Mouse (Mus musculus) spleen, postnatal 4 days (tissue): ENCODE results near the gene Vps33b.
A peak's percentile ranks its signal among the peaks of the same experiment; 100 is the strongest.

Source experiments
- DNase-seq, 2 experiments: peaks; one replicate each; pipeline ENCODE4 v3.0.0; 2022; ENCODE audit warnings: low spot score in 2 of 2

Vps33b gene

DNA sequence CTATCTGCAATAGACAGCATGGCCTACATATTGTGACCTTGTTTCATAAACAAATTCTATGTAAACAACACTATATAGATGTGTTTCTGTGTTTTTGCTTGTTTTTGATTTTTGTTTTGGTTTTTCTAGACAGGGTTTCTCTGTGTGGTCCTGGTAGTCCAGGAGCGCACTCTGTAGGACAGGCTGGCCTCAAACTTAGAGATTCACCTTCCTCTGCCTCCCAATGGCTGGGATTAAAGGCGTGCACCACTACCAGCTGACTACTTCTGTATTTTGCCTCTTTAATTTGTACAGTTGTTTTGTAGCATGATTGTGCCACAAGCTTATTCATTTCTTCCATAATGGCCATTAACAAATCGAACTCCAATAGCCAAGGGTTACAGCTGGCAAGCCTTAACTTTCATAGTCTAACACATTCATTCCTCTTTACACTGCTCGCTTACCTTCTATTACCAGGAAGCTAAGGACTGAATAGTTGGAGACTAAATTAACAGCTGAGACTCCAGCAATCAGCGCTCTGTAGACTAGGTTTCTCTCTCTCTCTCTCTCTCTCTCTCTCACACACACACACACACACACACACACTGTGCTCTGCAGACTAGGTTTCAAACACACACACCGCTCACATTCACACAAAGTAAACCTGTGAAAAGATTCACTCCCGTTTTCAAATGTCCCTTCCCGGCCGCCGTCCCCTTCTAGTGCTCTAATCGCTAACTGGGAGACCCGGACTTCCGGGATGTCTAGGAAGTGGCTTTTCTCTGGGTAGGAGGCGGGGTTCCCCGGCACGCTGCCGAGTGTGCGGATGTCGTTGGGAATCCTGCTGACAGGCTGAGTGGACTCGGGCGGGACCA, at the start of gene Vps33b:
Gene Vps33b (plus strand): TSS at position 753 of the 854 bp plus-strand sequence.
- peak; percentile 93 to 97 for DNase-seq

GRCm38 (mm10) chr7:80220237-80220797, 49.1 kb upstream of the Vps33b start:
- DNase-seq: peak in 1 of 2 experiments; percentile 55

- no peak for DNase-seq
Measured at GRCm38 (mm10) chr7:80221179-80221750, 48.2 kb upstream of the Vps33b start.

DNA sequence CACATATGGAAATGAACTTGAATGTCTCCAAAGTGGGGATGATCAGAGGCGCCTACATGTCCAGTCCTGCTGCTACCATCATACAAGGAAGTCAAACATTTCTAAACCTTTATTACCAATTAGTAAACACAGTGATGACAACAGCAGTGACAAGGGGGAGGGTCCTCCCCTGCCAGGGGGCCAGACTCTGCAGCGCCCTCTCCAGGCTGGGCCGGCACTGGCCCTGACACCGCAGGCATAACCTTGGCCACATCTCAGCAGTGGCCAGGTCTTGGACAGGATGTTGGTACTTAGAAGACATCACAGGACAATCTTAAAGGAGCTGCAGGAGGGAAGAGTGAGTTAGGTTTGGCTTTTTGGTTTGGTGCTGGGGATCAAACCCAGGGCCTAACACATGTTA, 42.4 kb upstream of the Vps33b start:
- no peak for DNase-seq

DNA sequence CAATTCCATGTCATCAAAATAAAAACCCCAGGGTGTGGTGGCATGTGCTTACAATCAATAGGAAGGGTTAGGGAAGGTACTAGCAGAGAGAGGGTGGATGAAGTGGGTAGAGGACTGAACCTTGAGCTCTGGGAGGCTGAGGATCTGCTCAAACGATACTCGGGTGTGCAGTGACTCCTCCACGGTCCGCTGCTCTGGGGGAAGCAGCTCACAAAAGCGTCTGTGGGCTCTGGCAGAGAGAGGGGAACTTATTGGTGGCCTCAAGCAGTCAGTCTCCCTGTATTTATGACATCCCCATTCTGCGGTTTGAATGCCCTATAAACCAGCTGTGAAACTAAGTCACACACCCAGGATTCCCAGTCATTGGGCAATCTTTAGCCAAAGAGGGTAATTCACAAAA, 39.3 kb upstream of the Vps33b start:
- DNase-seq: no peak

DNA sequence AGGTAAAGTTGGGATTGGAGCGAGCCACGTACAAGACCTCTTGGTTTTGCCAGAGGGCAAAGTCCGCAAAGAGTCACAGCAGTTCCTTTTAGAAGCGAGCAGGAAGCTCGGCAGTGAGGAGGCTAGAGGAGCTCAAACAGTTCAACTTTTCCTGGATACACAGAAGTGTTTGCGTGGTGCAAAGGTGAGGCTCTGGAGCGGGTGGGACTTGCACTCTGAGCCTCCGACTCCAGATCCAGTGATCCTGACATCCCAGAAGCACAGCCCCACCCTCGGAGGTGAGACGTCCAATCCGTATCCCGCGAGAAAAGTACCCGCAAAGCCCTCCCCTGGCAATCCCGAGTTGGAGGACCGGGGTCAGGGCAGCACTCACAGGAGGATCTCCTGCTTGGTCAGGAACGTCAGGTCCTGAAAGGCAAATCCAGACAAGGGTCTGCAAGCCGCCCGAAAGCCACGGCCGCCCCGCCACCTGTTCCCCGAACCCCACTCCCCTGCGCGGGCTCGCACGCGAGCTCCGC, 37.4 kb upstream of the Vps33b start:
- peak in 1 of 2 experiments; percentile 59 for DNase-seq

GRCm38 (mm10) chr7:80232489-80233029, 36.9 kb upstream of the Vps33b start, which contains the start of the genes Cib1 and Gdpgp1:
Gene Cib1, minus strand, starts transcription at chr7:80232813.
Gene Gdpgp1, plus strand, starts transcription at chr7:80232865.
- DNase-seq: peak; percentile 98 to 99

DNA sequence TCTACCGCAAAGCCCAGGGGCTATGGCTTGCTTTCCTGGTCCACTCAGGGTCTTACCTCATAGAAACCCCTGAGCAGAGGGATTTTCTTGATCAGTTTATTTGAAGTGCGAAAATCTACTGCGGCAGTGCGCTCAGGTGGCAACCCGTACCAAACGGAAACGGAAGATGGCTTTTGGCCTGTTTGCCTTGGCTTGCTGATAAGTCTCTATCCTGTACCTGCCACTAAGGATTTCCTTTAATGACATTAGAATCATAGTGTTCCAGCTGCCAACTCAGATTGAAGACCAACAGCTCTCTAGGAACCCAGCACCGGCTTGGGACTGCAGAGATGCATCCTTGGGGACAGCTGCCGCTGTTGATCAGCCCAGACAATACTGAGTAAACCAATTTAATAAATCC, 35.6 kb upstream of the Vps33b start:
- DNase-seq: no peak

DNA sequence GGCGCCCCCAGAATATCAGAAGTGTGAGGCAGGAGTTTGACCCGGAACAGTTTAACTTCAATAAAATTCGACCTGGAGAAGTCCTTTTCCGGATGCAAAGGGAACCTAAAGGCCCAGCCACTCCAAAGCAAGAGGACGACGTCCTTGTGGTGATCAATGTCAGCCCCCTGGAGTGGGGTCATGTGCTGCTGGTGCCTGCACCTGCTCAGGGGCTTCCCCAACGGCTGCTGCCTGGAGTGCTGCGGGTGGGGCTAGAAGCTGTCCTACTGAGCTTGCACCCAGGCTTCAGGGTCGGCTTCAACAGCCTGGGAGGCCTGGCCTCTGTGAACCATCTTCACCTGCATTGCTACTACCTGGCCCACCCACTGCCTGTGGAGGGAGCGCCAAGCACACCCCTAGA, 30.9 kb upstream of the Vps33b start:
- no peak for DNase-seq

DNA sequence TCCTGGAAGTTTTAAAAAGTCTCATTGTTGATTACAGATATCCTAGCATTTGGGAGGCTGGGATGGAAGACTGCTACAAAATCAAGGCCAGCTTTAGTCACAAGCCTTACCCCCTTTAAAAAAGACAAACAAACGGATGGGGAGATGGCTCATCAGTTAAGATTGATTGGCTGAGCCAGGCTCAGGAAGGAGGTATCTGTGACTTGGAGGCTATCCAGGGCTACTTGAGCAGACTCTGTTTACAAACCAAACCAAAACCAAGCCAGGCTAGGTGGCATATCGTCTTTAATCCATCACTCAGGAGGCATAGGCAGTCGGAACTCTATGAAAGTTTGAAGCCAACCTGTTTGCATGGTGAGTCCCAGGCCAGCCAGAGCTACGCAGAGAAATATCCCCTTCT, 27.8 kb upstream of the Vps33b start:
- DNase-seq: no peak

GRCm38 (mm10) chr7:80244851-80245250, 24.6 kb upstream of the Vps33b start:
- no peak for DNase-seq

DNA sequence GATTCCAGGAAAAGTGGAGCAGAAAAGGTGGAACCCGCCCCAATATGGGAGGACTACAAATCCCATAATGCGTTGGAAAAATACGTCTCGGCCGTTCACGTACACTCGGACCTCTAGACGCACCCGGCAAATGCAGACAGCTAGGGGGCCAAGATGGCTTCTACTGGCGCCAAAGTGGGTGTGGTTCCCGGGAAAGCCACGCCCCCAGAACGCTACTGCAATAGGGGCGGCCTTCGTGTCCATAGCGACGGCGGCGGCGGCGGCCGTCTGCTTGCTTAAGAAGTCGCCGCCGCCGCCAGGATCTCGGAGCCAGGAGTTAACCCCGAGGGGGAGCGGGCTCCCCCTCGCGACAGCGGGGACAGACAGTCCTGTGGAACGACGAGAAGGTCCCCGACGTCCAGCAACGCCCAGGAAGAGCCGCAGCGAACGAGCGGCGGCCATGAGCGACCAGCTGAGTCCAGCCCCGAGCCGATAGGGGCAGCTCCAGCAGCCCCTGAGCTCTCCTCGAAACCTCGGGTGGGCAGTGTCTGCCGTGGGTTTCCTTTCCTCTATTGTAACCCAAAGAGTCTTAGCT, 23.2 kb upstream of the Vps33b start, which contains the start of gene Ttll13:
Gene Ttll13 (plus strand): TSS at position 229 of the 574 bp plus-strand sequence.
- DNase-seq: peak; percentile 98

DNA sequence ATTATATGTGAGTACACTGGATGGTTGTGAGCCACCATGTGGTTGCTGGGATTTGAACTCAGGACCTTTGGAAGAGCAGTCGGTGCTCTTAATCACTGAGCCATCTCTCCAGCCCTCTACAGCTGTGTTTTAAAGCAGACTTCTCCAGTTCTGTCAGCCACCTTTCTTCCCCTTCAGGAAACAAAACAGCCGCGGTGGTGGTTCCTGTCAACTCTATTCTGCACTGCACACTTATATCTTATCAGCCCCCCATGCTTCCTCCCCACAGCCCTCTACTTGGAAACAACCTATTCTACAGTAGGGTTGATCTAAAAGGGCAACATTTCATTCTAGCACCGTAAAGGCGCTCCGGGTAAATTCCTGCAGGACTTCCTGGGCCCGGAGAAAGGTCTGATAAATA, 22.6 kb upstream of the Vps33b start:
- no peak for DNase-seq

GRCm38 (mm10) chr7:80252437-80252836, 17.0 kb upstream of the Vps33b start:
- no peak for DNase-seq

- no peak for DNase-seq
Measured at GRCm38 (mm10) chr7:80252886-80253285, 16.6 kb upstream of the Vps33b start.

DNA sequence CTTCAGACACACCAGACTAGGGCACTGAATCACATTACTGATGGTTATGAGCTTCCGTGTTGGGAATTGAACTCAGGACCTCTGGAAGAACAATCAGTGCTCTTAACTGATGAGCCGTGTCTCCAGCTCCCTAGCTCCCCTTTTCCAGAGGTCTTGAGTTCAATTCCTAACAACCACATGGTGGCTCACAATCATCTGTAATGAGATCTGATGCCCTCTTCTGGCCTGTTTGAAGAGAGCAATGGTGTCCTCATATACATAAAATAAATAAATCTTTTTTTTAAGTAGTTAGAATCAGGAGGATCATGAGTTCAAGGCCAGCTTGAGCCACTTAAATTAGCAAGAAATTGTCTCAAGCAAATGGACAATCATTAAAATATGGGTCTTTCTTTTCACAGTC, 13.5 kb upstream of the Vps33b start:
- no peak for DNase-seq

DNA sequence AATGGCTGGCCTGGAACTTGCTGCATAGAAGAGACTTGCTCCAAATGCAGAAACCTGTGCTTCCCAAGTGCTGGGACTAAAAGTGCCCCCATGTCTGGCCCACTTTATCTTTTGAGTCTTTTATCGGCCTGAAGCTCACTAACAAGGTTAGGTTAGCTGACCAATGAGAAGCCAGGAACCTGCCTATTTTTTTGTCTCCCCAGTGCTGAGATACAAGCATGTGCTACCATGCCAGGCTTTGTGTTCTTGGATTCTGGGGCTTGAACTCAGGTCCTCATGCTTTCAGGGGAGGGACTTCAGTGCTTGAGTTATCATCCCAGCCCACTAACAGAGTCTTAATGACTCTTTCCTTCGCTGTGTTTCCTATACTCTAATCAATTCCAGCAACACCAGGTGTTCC, 11.7 kb upstream of the Vps33b start:
- DNase-seq: no peak

DNA sequence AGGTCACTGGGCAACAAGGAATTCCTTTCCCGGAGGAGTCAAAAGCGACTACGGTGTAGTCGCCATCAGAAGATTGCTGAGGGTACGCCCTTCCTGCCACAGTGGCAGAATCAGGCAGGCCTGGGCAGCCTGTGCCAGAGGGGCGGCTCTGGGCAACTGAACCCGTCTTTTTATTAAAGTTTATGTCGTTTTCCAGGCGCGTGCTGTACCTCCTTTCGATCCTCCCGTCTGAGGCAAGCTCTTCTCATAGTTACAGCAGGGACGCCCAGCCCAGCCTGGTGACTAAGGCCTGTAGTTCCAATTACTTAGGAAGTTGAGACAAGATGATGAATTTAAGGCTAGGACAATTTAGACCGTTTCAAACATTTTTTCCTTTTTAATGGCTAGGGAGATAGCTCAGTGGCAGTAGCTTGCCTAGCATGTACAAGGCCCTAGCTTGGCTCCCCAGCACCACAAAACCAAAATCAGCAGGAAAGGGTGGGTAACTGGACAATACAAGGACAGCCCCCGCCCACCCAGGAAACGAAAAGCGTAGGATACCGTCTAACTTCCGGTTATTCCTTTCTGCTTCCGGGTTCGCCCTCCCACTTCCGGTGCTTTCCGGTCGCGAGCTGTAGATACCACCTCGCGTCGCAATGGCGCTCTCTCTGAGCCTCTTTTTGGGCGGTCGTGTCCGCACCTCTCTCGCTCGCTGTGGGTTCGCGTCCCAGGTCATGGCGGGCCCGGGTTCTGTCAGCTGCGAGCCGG, 8.7 kb upstream of the Vps33b start, which contains the start of gene Ngrn:
Gene Ngrn (plus strand): TSS at position 591 of the 747 bp plus-strand sequence.
- peak; percentile 81 to 89 for DNase-seq

DNA sequence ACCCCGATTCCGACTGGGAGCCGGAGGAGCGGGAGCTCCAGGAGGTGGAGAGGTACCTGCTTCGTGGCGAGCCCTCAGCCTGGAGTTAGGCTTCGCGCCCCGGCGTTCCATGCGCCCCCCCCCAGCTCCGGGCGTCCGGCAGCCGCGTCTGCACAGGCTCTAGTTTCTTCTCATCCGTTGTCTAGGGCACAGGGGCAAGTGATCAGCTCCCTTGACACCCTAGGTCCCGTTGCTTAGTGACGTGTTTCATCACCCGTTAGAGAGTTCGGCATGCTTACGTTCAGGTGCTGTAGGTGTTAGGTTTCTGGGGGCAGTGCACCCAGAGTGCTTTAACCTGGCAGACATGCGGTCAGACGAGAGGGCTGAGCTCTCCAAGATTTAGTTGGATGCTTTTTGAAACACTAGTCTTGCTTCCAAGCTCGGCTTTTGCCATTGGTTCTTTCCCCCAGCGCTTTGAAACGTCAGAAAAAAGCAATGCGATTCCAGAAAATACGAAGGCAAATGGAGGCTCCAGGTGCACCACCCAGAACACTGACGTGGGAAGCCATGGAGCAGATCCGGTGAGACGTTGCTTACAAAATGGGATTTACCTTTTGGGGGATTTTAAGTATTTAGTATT, 8.0 kb upstream of the Vps33b start:
- no peak for DNase-seq

- no peak for DNase-seq
Measured at GRCm38 (mm10) chr7:80264606-80265005, 4.8 kb upstream of the Vps33b start.

GRCm38 (mm10) chr7:80267764-80268163, 1.7 kb upstream of the Vps33b start:
- DNase-seq: no peak
